Mouse (Mus musculus): Measurements from ENCODE around the gene Trmu. TPM values are rescaled to one million over a fixed set of nuclear protein-coding genes. Genes with fewer than 3 reads are reported as not detected.

Gene Trmu
- polyA plus RNA-seq, 1 experiment from 2014 or later, result 34.6 TPM

DNA sequence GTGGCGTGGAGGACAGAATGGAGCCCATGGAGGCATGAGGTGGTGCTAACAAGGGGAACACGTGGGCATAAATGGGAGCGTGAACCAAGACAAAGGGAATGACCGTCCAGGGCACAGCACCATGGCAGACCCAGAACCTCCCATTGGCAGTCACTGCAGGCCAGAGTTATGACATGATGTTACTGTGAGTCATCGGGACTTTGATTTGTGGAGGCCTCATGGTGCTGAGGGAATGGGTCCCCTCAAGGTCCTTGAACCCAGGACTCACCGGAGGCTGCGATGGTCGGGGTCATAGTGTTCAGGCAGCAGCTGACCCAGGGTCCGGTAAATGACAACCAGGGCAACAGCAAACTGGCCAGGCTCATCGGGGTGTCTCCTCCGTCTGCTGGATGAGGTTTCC, 42.7 kb downstream of the Trmu start:
- Histone ChIP-seq H3K36me3 (ENCODE audit: control insufficient read depth, insufficient read depth, low read length) (no peaks in the 10 kb centered on the region), H3K27ac (ENCODE audit: low read depth, low read length) (no peak overlapping the region), H3K4me2 (replicated peaks; ENCODE audit: low read depth, low read length) (no peak overlapping the region), H3K9me3 (ENCODE audit: control insufficient read depth, low read length) (no peaks in the 10 kb centered on the region), H3K9ac (ENCODE audit: low read depth, low read length) (no peak overlapping the region), H3K27me3 (ENCODE audit: control insufficient read depth, insufficient read depth, low read length) (no peaks in the 10 kb centered on the region), H3K4me3 (ENCODE audit: low read depth, low read length) (no peak overlapping the region), H3K4me1 (replicated peaks; ENCODE audit: control insufficient read depth, insufficient read depth, low read length) (no peaks in the 10 kb centered on the region)
- 95% methylated on average over 11 of the region's 11 CpGs for WGBS
- DNase-seq (ENCODE audit: low spot score), result no peak
- ATAC-seq (ENCODE audit: low FRiP score), result no peak

DNA sequence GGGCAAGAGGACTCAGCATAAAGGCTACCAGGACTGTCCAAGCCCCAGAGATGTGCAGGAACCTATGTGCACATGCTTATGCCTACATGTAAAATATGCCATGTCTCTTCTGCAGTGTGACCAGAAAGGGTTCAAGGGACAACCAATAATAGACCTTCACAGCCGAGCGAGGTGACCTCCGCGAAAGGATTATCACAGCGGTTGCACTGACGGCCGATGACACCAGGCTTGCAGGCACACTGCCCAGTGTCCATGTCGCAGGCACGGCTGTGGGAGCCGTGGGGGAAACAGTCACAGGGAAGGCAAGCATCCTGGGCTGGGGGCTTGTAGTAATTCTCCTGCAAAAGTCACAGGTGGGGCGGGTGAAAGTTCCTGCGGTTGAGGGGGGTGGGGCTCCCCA, 49.0 kb downstream of the Trmu start:
- H3K9me3 ChIP-seq (ENCODE audit: control insufficient read depth, low read length), result no peaks in the 10 kb centered on the region
- WGBS, result 91% methylated on average over 12 of the region's 12 CpGs
- ATAC-seq (ENCODE audit: low FRiP score) (no peak), DNase-seq (ENCODE audit: low spot score) (no peak)
- no peak overlapping the region for H3K9ac ChIP-seq (ENCODE audit: low read depth, low read length)
- H3K4me3 ChIP-seq (ENCODE audit: low read depth, low read length), result no peak overlapping the region
- H3K4me1 ChIP-seq (replicated peaks; ENCODE audit: control insufficient read depth, insufficient read depth, low read length), result no peaks in the 10 kb centered on the region
- H3K36me3 ChIP-seq (ENCODE audit: control insufficient read depth, insufficient read depth, low read length), result no peaks in the 10 kb centered on the region
- no peak overlapping the region for H3K27ac ChIP-seq (ENCODE audit: low read depth, low read length)
- H3K27me3 ChIP-seq (ENCODE audit: control insufficient read depth, insufficient read depth, low read length), result no peaks in the 10 kb centered on the region
- no peak overlapping the region for H3K4me2 ChIP-seq (replicated peaks; ENCODE audit: low read depth, low read length)

DNA sequence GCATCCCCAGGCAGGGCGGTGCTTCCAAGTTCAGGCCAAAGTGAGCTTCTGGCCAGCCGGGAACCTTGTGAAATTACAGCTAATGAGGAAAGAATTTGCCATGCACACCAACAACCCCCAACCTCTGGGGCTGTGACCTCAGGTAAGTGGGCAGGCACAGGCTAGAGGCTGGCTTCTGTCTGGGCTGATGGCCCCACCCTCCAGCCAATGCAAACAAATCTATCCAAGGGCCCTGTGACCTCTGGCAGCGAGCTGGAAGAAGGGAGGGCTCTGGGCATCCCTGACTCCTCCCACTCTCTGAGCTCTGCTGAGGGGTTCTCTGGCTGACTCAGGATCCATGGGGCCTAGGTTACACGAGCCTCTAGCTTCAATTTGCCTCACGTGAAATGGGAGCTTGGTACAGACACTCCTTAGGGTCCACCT, 56.5 kb downstream of the Trmu start:
- no peaks in the 10 kb centered on the region for H3K9me3 ChIP-seq (ENCODE audit: control insufficient read depth, low read length)
- DNase-seq (ENCODE audit: low spot score), result peak; percentile 30
- 32% methylated on average over 5 of the region's 5 CpGs for WGBS
- H3K4me2 ChIP-seq (replicated peaks; ENCODE audit: low read depth, low read length), result no peak overlapping the region
- no peak overlapping the region for H3K4me3 ChIP-seq (ENCODE audit: low read depth, low read length)
- no peaks in the 10 kb centered on the region for H3K27me3 ChIP-seq (ENCODE audit: control insufficient read depth, insufficient read depth, low read length)
- no peak overlapping the region for H3K27ac ChIP-seq (ENCODE audit: low read depth, low read length)
- H3K9ac ChIP-seq (ENCODE audit: low read depth, low read length), result no peak overlapping the region
- H3K36me3 ChIP-seq (ENCODE audit: control insufficient read depth, insufficient read depth, low read length), result no peaks in the 10 kb centered on the region
- no peaks in the 10 kb centered on the region for H3K4me1 ChIP-seq (replicated peaks; ENCODE audit: control insufficient read depth, insufficient read depth, low read length)
- ATAC-seq (ENCODE audit: low FRiP score), result no peak

Other genes with a start within 250 kb of the Trmu start
- gene Ppara, start 144.3 kb upstream of the Trmu start, polyA plus RNA-seq (2014; fragmentation: Nextera tagmentation; extraction: Ambion mirVana), result 0.49 and 1.5 TPM in 2 replicates
- gene Cdpf1, start 67.6 kb upstream of the Trmu start, polyA plus RNA-seq (2014; fragmentation: Nextera tagmentation; extraction: Ambion mirVana), result 20.2 and 22.0 TPM in 2 replicates
- gene Pkdrej, start 57.6 kb upstream of the Trmu start, polyA plus RNA-seq (2014; fragmentation: Nextera tagmentation; extraction: Ambion mirVana), result 0.02 and 0.10 TPM in 2 replicates
- gene Ttc38, start 47.0 kb upstream of the Trmu start, polyA plus RNA-seq (2014; fragmentation: Nextera tagmentation; extraction: Ambion mirVana), result 2.8 and 2.9 TPM in 2 replicates
- 26.8 and 33.9 TPM in 2 replicates for gene Gtse1, start 19.6 kb upstream of the Trmu start, polyA plus RNA-seq (2014; fragmentation: Nextera tagmentation; extraction: Ambion mirVana)
- gene Celsr1, start 154.5 kb downstream of the Trmu start, polyA plus RNA-seq (2014; fragmentation: Nextera tagmentation; extraction: Ambion mirVana), result 4.6 and 5.1 TPM in 2 replicates
- gene Gramd4, start 178.4 kb downstream of the Trmu start, polyA plus RNA-seq (2014; fragmentation: Nextera tagmentation; extraction: Ambion mirVana), result 8.7 and 10.1 TPM in 2 replicates

Data from hindbrain, embryonic 11.5 days (tissue).